Mouse (Mus musculus) brain, embryonic 14.5 days (tissue): ENCODE measurements around the gene Snurf.

Source experiments
- CTCF ChIP-seq: fragments of 200-500 bp; IDR thresholded peaks from 2 replicates; pipeline ENCODE4 v1.5.1; 2012; ENCODE audit warnings: inconsistent platforms, mild to moderate bottlenecking, moderate library complexity, borderline replicate concordance; ENCODE audit not compliant: insufficient read depth, insufficient read length; ENCODE audit errors: extremely low read depth
- POLR2A ChIP-seq: fragments of 200-500 bp; IDR thresholded peaks from 2 replicates; pipeline ENCODE4 v1.6.1; 2012; ENCODE audit warnings: mild to moderate bottlenecking, inconsistent platforms, borderline replicate concordance; ENCODE audit not compliant: poor library complexity, insufficient read depth, insufficient read length, severe bottlenecking; ENCODE audit errors: extremely low read depth

- no peak for TF ChIP-seq CTCF
- no peak for TF ChIP-seq POLR2A
Measured at GRCm38 (mm10) chr7:60006262-60006661, 1.4 kb upstream of the Snurf start.
